Mouse (Mus musculus): ENCODE results near the gene Sipa1l1. TPM values are rescaled to one million over a fixed set of nuclear protein-coding genes. Genes with fewer than 3 reads are reported as not detected.
"Not testable (repeated sequence)": the region's sequence is repeated elsewhere in the genome, so short reads cannot be mapped to it uniquely, and the experiment has no call there.

The Sipa1l1 gene
- polyA plus RNA-seq, 1 experiment from 2014 or later, result 34.5 TPM

DNA sequence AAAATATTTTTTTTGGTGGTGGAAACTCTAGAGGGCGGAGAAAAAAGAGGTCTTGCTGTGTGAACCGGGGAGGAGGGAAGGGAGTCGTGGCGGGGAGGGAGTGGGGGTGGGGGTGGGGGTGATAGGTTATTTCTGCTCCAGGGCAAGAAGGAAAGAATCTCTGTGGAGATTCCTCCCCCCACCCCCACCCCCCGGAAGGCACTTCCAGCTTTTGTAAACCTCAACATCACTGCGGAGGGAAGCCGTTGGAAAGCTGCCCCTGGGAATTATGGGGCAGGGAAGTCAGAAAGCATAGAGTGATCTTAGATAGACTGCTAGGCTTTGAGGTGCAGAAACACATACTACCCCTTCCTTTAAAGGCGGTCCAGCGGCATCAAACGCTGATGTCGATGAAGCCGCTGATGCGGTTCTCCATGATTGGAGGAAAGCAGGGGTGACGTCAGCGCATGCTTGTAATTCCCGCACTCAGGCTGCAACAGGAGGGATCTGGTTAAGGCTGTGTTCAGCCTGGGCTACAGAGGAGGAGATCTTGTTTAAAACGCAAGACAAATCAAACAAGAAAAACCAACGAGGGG, 301.3 kb downstream of the Sipa1l1 start:
- Histone ChIP-seq H3K4me2 (replicated peaks) (peak overlapping the region; percentile 87), H3K36me3 (no peaks in the 10 kb centered on the region), H3K27me3 (0 out of 2 replicates have a peak, but pooled peaks cover 4% of the 10 kb centered on the region), H3K9me3 (no peaks in the 10 kb centered on the region), H3K27ac (peak overlapping the region; percentile 63; the same call in 1 of the 2 replicates), H3K4me1 (peaks cover 19% of the 10 kb centered on the region), H3K9ac (peak overlapping the region; percentile 62), H3K4me3 (peak overlapping the region; percentile 52)
- WGBS, result under 1% methylated on average over 18 of the region's 18 CpGs
- peak; percentile 89 for ATAC-seq (ENCODE audit: low FRiP score, low read depth)

DNA sequence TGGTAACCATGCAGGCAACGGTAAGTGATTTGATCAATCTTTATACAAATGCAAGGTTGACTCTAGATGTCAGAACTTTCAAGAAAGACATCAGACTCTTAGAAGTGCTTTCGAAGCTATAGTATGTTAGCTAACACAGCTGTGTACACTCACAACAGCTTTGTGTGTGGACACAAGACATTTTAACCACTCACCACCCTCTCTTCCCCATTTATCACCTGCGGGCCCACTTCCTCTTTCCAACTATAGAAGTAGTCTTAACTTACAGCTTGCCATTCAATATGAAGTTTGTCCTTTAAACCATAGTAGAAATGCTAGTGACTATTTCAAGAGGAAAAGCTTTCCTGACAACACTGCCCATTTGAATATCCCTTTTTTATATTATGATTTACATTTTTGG, 303.7 kb downstream of the Sipa1l1 start:
- H3K4me2 ChIP-seq (replicated peaks), result no peak overlapping the region
- H3K27ac ChIP-seq, result no peak overlapping the region
- H3K36me3 ChIP-seq, result no peaks in the 10 kb centered on the region
- no peak overlapping the region for H3K4me3 ChIP-seq
- no peaks in the 10 kb centered on the region for H3K9me3 ChIP-seq
- H3K4me1 ChIP-seq, result peaks cover 22% of the 10 kb centered on the region
- no peak overlapping the region for H3K9ac ChIP-seq
- no peak for ATAC-seq (ENCODE audit: low FRiP score, low read depth)
- H3K27me3 ChIP-seq, result 0 out of 2 replicates have a peak, but pooled peaks cover 6% of the 10 kb centered on the region
- WGBS, result 90% methylated on average over 3 of the region's 3 CpGs

DNA sequence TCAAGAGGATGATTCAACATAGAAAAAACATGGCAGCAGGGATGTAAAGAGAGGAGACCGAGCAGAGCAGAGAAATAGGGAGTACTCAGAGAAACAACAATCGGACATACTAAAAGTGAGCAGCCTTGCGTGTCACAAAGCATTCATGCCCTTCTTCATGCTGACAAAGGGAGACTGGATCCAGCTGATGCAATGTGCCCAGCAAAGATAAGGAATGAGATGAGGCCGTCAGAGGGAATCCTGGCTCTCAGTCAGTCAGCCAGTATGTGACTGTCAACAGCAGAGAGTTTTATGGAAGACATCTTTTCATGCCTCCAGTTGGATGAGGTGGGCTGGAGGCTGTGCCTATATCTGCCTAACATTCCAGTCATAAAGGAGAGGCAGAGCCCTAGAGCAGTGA, 304.1 kb downstream of the Sipa1l1 start:
- 0 out of 2 replicates have a peak, but pooled peaks cover 6% of the 10 kb centered on the region for H3K27me3 ChIP-seq
- no peak overlapping the region for H3K4me3 ChIP-seq
- H3K4me1 ChIP-seq, result peaks cover 22% of the 10 kb centered on the region
- no peaks in the 10 kb centered on the region for H3K9me3 ChIP-seq
- no peak overlapping the region for H3K27ac ChIP-seq
- WGBS, result 89% methylated on average over 4 of the region's 4 CpGs
- H3K9ac ChIP-seq, result no peak overlapping the region
- H3K36me3 ChIP-seq, result no peaks in the 10 kb centered on the region
- ATAC-seq (ENCODE audit: low FRiP score, low read depth), result no peak
- H3K4me2 ChIP-seq (replicated peaks), result no peak overlapping the region

DNA sequence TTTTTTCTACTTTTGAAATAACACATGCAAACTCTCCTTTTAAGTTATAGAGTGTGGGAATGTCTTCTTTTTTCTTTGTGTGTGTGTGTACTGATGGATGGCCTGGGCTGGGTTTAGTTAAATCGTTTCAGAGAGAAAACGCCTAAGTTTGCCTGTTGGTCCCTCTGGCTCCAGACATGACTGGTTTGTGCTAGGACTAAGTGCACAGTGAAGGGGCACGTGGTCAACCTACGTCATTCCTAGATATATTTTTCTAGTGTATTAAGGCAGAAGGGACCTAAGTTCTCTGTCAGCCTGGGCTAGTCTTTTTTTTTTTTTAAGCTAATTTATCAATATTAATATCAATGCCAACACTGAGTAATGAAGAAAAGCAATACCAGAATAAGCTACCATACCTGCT, 305.3 kb downstream of the Sipa1l1 start:
- Histone ChIP-seq H3K27ac (no peak overlapping the region), H3K9me3 (no peaks in the 10 kb centered on the region), H3K4me2 (replicated peaks) (no peak overlapping the region), H3K36me3 (no peaks in the 10 kb centered on the region), H3K9ac (no peak overlapping the region), H3K4me3 (no peak overlapping the region), H3K4me1 (peaks cover 28% of the 10 kb centered on the region), H3K27me3 (0 out of 2 replicates have a peak, but pooled peaks cover 6% of the 10 kb centered on the region)
- 81% methylated on average over 4 of the region's 4 CpGs for WGBS
- no peak for ATAC-seq (ENCODE audit: low FRiP score, low read depth)

DNA sequence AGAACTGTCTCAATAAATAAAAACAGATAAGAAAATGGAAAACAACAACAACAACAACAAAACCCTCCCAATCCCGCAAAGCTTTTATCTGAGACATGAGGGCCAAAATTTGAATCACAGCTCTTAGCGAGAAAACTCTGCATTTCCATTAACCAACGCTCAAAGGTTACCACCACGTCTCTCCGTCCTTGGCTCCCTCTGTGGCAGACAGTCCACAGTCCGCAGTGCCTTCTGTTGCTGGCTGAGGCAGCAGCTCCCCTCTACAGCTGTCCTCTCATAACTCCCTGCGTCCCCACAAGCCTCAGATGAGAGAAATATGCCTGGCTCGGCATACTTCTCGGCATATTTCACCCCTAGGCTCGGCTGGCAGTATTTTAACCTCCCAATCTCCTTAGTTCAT, 306.9 kb downstream of the Sipa1l1 start:
- no peaks in the 10 kb centered on the region for H3K36me3 ChIP-seq
- peaks cover 21% of the 10 kb centered on the region for H3K4me1 ChIP-seq
- 0 out of 2 replicates have a peak, but pooled peaks cover 6% of the 10 kb centered on the region for H3K27me3 ChIP-seq
- H3K9ac ChIP-seq, result no peak overlapping the region
- WGBS, result 82% methylated on average over 10 of the region's 10 CpGs
- H3K9me3 ChIP-seq, result no peaks in the 10 kb centered on the region
- ATAC-seq (ENCODE audit: low FRiP score, low read depth), result no peak
- no peak overlapping the region for H3K4me3 ChIP-seq
- H3K4me2 ChIP-seq (replicated peaks), result no peak overlapping the region
- no peak overlapping the region for H3K27ac ChIP-seq

DNA sequence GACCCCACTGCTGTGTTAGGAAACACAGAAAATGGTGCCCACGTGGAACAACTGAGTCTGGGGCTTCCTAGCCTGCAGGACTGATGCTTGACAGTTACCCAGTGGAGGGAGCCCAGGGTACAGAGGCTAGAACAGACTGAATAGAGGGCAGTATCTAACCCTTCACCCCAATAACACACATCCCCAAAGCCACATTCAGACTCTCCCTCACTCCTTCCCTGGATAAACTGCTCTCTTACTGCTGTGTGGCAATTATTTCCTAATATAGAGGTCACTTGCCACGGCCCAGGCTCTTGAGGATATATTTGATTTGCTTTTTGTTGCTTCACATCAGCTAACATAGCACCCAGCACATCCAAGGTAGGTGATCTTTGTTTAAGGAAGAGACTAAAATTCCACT, 307.5 kb downstream of the Sipa1l1 start:
- Histone ChIP-seq H3K4me1 (peaks cover 19% of the 10 kb centered on the region), H3K27ac (no peak overlapping the region), H3K9ac (no peak overlapping the region), H3K4me2 (replicated peaks) (no peak overlapping the region), H3K27me3 (0 out of 2 replicates have a peak, but pooled peaks cover 6% of the 10 kb centered on the region), H3K4me3 (no peak overlapping the region), H3K36me3 (no peaks in the 10 kb centered on the region), H3K9me3 (no peaks in the 10 kb centered on the region)
- WGBS, result 64% methylated on average over 2 of the region's 2 CpGs
- ATAC-seq (ENCODE audit: low FRiP score, low read depth), result no peak

DNA sequence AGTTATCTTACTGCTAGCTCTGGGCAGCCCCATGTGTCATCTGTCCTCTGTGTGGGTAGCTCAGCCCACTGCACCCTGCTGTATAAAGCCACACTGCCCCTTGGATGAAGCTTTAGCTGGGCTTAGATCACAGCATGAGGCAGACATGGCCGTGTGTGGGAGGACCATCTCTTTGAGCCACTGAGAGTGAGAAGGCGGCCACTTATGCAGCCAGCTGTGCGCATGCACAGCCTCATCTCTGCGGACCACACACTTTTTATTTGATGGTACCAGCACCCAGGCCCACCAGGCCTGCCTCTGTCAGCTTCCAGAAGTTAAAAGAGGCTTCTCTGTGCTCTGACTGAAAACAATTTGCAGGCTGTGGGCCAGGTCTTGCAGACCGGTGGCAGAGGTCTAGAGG, 308.7 kb downstream of the Sipa1l1 start:
- 18% methylated on average over 5 of the region's 5 CpGs for WGBS
- H3K4me3 ChIP-seq, result no peak overlapping the region
- H3K4me2 ChIP-seq (replicated peaks), result no peak overlapping the region; the same call in 1 of the 2 replicates
- peak overlapping the region; percentile 14; the same call in 1 of the 2 replicates for H3K9ac ChIP-seq
- H3K36me3 ChIP-seq, result no peaks in the 10 kb centered on the region
- no peak overlapping the region for H3K27ac ChIP-seq
- H3K27me3 ChIP-seq, result 0 out of 2 replicates have a peak, but pooled peaks cover 2% of the 10 kb centered on the region
- no peaks in the 10 kb centered on the region for H3K9me3 ChIP-seq
- H3K4me1 ChIP-seq, result peaks cover 19% of the 10 kb centered on the region
- ATAC-seq (ENCODE audit: low FRiP score, low read depth), result 0 out of 2 replicates have a peak, but pooled peaks have one; percentile 28

DNA sequence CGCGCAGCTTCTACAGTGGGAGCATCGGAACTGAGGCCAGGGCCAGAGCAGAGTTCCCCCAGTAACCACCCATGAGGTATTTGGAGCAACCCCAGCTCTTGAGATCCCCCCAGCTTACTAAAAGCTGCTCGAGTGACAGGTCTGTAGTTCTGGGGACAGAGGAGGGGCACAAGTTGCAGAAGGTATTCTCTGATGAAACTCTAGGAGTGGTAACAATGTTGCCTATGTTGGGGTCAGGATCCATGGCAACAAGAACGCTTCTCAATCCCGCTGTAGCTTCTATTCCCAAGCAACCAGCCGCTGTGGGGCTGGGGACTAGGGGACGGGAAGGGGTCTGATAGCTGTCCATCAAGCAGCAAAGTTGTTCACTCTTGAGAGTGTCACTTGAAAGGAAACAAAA, 309.1 kb downstream of the Sipa1l1 start:
- H3K4me2 ChIP-seq (replicated peaks), result no peak overlapping the region; the same call in 1 of the 2 replicates
- WGBS, result 25% methylated on average over 8 of the region's 8 CpGs
- H3K4me3 ChIP-seq, result no peak overlapping the region
- no peak overlapping the region for H3K27ac ChIP-seq
- peak overlapping the region; percentile 14; the same call in 1 of the 2 replicates for H3K9ac ChIP-seq
- H3K27me3 ChIP-seq, result 0 out of 2 replicates have a peak, but pooled peaks cover 2% of the 10 kb centered on the region
- no peaks in the 10 kb centered on the region for H3K9me3 ChIP-seq
- peaks cover 19% of the 10 kb centered on the region for H3K4me1 ChIP-seq
- ATAC-seq (ENCODE audit: low FRiP score, low read depth), result no peak
- no peaks in the 10 kb centered on the region for H3K36me3 ChIP-seq

DNA sequence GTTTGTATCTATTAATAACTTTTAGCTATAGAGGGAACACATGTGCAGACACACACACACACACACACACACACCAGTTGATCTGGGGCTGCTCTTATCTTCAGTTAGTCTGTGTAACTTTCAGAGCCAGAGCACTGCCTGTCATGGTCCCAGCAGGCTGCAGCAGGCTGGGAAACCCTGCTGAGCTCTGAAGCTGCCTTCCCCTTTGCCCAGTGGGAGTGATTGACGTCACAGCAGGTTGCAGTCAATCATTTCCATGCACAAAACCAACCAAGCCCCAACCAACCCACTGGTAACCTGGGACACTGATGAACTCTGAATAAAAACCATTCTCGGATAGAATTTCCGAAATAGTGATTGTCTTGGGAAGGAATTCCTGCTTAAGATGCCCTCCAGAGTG, 310.3 kb downstream of the Sipa1l1 start:
- Histone ChIP-seq H3K4me2 (replicated peaks) (no peak overlapping the region), H3K9me3 (peaks cover 2% of the 10 kb centered on the region; the same call in 1 of the 2 replicates), H3K27ac (no peak overlapping the region), H3K4me1 (peaks cover 19% of the 10 kb centered on the region), H3K4me3 (no peak overlapping the region), H3K9ac (no peak overlapping the region), H3K27me3 (0 out of 2 replicates have a peak, but pooled peaks cover 2% of the 10 kb centered on the region), H3K36me3 (no peaks in the 10 kb centered on the region)
- 56% methylated on average over 3 of the region's 3 CpGs for WGBS
- ATAC-seq (ENCODE audit: low FRiP score, low read depth), result no peak

DNA sequence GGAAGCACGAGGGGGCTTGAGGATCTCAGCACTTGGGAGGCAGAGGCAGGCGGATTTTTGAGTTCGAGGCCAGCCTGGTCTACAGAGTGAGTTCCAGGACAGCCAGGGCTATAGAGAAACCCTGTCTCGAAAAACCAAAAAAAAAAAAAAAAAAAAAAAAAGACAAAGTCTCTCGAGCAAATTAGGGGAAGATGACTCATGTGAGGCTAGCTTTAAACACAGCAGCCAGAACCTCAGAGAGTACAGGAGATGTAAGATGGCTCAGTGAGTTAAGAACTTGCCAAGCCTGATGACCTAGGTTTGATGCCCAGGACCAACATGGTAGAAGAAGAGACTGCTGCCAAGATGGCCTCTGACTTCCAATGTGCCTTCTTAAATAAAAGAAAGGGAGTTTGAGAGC, 311.3 kb downstream of the Sipa1l1 start:
- not testable (repeated sequence) for H3K36me3 ChIP-seq; H3K4me3 ChIP-seq; H3K9me3 ChIP-seq; H3K9ac ChIP-seq; ATAC-seq (ENCODE audit: low FRiP score, low read depth); H3K27me3 ChIP-seq; H3K27ac ChIP-seq; H3K4me2 ChIP-seq (replicated peaks)
- H3K4me1 ChIP-seq, result peaks cover 19% of the 10 kb centered on the region
- WGBS, result 81% methylated on average over 4 of the region's 5 CpGs

DNA sequence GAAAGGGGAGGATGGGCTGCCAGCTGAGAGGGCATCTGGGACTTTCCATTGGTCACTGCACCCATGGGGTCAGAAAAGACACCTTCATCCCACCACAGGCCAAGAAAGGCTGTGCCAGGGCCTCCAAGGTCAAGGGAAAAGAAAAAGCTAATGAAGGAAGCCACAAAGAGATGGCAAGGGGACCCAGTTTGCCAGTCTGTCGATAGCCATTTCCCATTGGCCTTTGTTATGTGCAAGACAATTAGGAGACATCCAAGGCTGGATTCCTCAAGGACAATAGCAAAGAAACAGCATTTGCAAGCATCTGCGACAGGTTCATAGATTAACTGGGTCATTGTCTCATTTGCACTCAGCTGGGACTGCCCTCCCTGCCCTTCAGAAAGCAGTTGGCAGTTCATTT, 316.3 kb downstream of the Sipa1l1 start:
- no peak overlapping the region for H3K4me3 ChIP-seq
- H3K27ac ChIP-seq, result no peak overlapping the region
- peaks cover 5% of the 10 kb centered on the region; the same call in 1 of the 2 replicates for H3K9me3 ChIP-seq
- ATAC-seq (ENCODE audit: low FRiP score, low read depth), result no peak
- H3K4me1 ChIP-seq, result peaks cover 8% of the 10 kb centered on the region; the same call in 1 of the 2 replicates
- H3K36me3 ChIP-seq, result no peaks in the 10 kb centered on the region
- no peak overlapping the region for H3K9ac ChIP-seq
- WGBS, result 52% methylated on average over 2 of the region's 2 CpGs
- no peak overlapping the region for H3K4me2 ChIP-seq (replicated peaks)
- no peaks in the 10 kb centered on the region for H3K27me3 ChIP-seq

DNA sequence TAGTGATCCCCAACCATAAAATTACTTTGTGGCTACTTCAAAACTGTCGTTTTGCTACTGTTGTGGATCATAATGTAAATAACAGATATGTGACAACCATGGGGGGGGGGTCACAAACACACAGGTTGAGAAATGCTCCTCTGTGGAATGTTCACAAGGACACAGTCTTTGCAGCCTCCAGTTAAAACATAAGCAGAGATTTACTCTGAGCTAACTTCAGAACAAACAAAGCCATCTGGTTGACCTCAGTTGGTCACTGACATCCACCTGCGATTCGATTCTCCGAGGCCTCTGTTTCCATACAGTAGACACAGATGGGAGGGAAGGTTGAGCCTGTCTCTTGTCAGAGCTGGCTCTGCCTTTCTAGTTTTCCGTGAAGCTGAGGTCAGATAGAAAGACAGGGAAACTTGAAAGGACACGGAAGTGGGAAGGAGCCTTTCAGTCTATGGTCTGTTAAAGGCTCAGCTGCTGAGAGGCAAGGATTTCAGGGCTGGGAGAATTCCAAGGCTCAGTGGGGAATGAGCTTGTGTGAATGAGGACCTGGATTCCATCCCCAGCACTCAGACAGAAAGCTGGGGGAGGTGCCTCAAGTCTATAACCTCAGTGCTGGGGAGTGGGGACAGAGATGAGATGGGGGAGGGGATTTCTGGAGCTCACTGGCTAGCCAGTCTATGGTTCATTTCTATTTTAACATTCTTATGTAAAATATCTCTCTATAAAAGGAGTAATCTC, 317.9 kb downstream of the Sipa1l1 start:
- no peak overlapping the region for H3K27ac ChIP-seq
- WGBS, result 39% methylated on average over 6 of the region's 6 CpGs
- no peaks in the 10 kb centered on the region for H3K27me3 ChIP-seq
- no peak for ATAC-seq (ENCODE audit: low FRiP score, low read depth)
- H3K36me3 ChIP-seq, result no peaks in the 10 kb centered on the region
- H3K4me3 ChIP-seq, result no peak overlapping the region
- no peak overlapping the region for H3K9ac ChIP-seq
- H3K9me3 ChIP-seq, result peaks cover 5% of the 10 kb centered on the region; the same call in 1 of the 2 replicates
- H3K4me2 ChIP-seq (replicated peaks), result no peak overlapping the region
- peaks cover 8% of the 10 kb centered on the region; the same call in 1 of the 2 replicates for H3K4me1 ChIP-seq

Measured in limb, embryonic 13.5 days (tissue).